Mouse (Mus musculus) adrenal gland, adult 8-10 months (tissue): Measurements from ENCODE around the gene Mptx1. TPM values are rescaled to one million over a fixed set of nuclear protein-coding genes. Genes with fewer than 3 reads are reported as not detected.
"Not testable (repeated sequence)": the region's sequence is repeated elsewhere in the genome, so short reads cannot be mapped to it uniquely, and the experiment has no call there.

Source experiments
- DNase-seq: peaks from one replicate; pipeline ENCODE4 v3.0.0; 2022
- total RNA-seq, 4 experiments: library from RNA; stranded (reverse); gene quantifications; 2 replicates each; pipeline ENCODE4 v1.2.4; 2022

The Mptx1 gene
- not detected for total RNA-seq

- no peak for DNase-seq
Observed at GRCm38 (mm10) chr1:174330218-174330617, at the start of gene Mptx1. Gene Mptx1, plus strand, starts transcription at chr1:174330518.

- DNase-seq, result no peak
Observed at GRCm38 (mm10) chr1:174303162-174303561, 27.2 kb upstream of the Mptx1 start.

GRCm38 (mm10) chr1:174317308-174317707, 13.0 kb upstream of the Mptx1 start:
- no peak for DNase-seq

- not testable (repeated sequence) for DNase-seq
Observed at GRCm38 (mm10) chr1:174353636-174354035, 23.3 kb downstream of the Mptx1 start.

- no peak for DNase-seq
Observed at GRCm38 (mm10) chr1:174354640-174355039, 24.3 kb downstream of the Mptx1 start.

- DNase-seq, result no peak
Observed at GRCm38 (mm10) chr1:174364882-174365451, 34.6 kb downstream of the Mptx1 start, which contains the start of gene Olfr417. Gene Olfr417, plus strand, starts transcription at chr1:174365122.

- DNase-seq, result no peak
Observed at GRCm38 (mm10) chr1:174373799-174374198, 43.5 kb downstream of the Mptx1 start.

Other genes starting within 250 kb of the Mptx1 start
- gene Olfr429, start 246.2 kb upstream of the Mptx1 start, total RNA-seq, result not detected
- not detected for gene Olfr427, start 233.6 kb upstream of the Mptx1 start, total RNA-seq
- gene Olfr231, start 209.4 kb upstream of the Mptx1 start, total RNA-seq, result not detected
- not detected for gene Olfr424, start 199.0 kb upstream of the Mptx1 start, total RNA-seq
- gene Olfr420, start 174.9 kb upstream of the Mptx1 start, total RNA-seq, result not detected
- gene Spta1, start 157.7 kb upstream of the Mptx1 start, total RNA-seq, result under 1 TPM; 0.15 to 0.25 (median 0.24) TPM
- gene Olfr419, start 78.5 kb upstream of the Mptx1 start, total RNA-seq, result not detected
- not detected for gene Olfr417, start 34.6 kb downstream of the Mptx1 start, total RNA-seq
- not detected for gene Olfr248, start 60.5 kb downstream of the Mptx1 start, total RNA-seq
- not detected for gene Olfr414, start 93.5 kb downstream of the Mptx1 start, total RNA-seq
- gene Olfr220, start 111.6 kb downstream of the Mptx1 start, total RNA-seq, result not detected
- 1 to 10 TPM; 5.9 to 6.7 (median 6.5) TPM for gene Fmn2, start 171.3 kb downstream of the Mptx1 start, total RNA-seq